19 mouse cellular contexts compared by ENCODE assay signal in genomic region chr3:33632928-33633514, GRCm38 (mm10).
DNase-seq lines count a peak whose midpoint lies in the region; ATAC-seq lines count a peak whose summit lies in the region.
"Had no signal": no experiment of that assay in that cellular context is flagged by ENCODE, and none has a peak within 500 bp of the region (broad histone marks: within the 10 kb centered on the region; RNA-seq: fewer than 3 reads in every experiment).

No protein-coding gene starts in this region.

- H3K9ac ChIP-seq in heart, embryonic 12.5 days = no peak overlapping the region
- no peak overlapping the region for H3K9ac ChIP-seq in intestine, embryonic 16.5 days (ENCODE audit: low read depth, low read length)
- H3K9ac ChIP-seq: embryonic facial prominence, embryonic 13.5 days; hindbrain, embryonic 15.5 days; liver, embryonic 12.5 days had no signal

- no peaks in the 10 kb centered on the region for H3K9me3 ChIP-seq in heart, embryonic 12.5 days (replicated peaks)
- H3K9me3 ChIP-seq in intestine, embryonic 16.5 days (ENCODE audit: control insufficient read depth, low read length) = no peaks in the 10 kb centered on the region
- H3K9me3 ChIP-seq: embryonic facial prominence, embryonic 13.5 days; forebrain, embryonic 10.5 days; hindbrain, embryonic 15.5 days; limb, embryonic 10.5 days; liver, embryonic 12.5 days had no signal

- no peak overlapping the region for H3K4me3 ChIP-seq in heart, embryonic 12.5 days
- no peak overlapping the region for H3K4me3 ChIP-seq in intestine, embryonic 16.5 days (ENCODE audit: low read length)
- H3K4me3 ChIP-seq: embryonic facial prominence, embryonic 13.5 days; forebrain, embryonic 10.5 days; hindbrain, embryonic 15.5 days; limb, embryonic 10.5 days; liver, embryonic 12.5 days had no signal

- DNase-seq in heart, adult 8-10 months (ENCODE audit: low spot score) = peak; percentile 34
- DNase-seq in lung, postnatal 10 days = peak; percentile 17
- DNase-seq in lung, postnatal 14 days = no peak
- peak; percentile 19 for DNase-seq in brain, adult 2 months (ENCODE audit: low read depth, low spot score)
- DNase-seq in heart, postnatal 4 days = peak; percentile 45
- DNase-seq: cerebellum, adult 11 months; kidney, adult 11 months; layer of hippocampus, postnatal 36 days; midbrain, embryonic 14.5 days; right cerebral cortex, postnatal 25 days; thymus, adult 18-20 months had no signal

- H3K36me3 ChIP-seq in heart, embryonic 12.5 days = no peaks in the 10 kb centered on the region
- H3K36me3 ChIP-seq in intestine, embryonic 16.5 days (ENCODE audit: control insufficient read depth, insufficient read depth, low read length) = no peaks in the 10 kb centered on the region
- H3K36me3 ChIP-seq: embryonic facial prominence, embryonic 13.5 days; forebrain, embryonic 10.5 days; hindbrain, embryonic 15.5 days; limb, embryonic 10.5 days; liver, embryonic 12.5 days had no signal

- H3K4me1 ChIP-seq in heart, embryonic 12.5 days (replicated peaks) = no peaks in the 10 kb centered on the region
- no peaks in the 10 kb centered on the region for H3K4me1 ChIP-seq in intestine, embryonic 16.5 days (ENCODE audit: control insufficient read depth, insufficient read depth, low read length)
- H3K4me1 ChIP-seq: embryonic facial prominence, embryonic 13.5 days; forebrain, embryonic 10.5 days; hindbrain, embryonic 15.5 days; limb, embryonic 10.5 days; liver, embryonic 12.5 days had no signal

- H3K27ac ChIP-seq in heart, embryonic 12.5 days (ENCODE audit: poor library complexity, severe bottlenecking) = no peak overlapping the region
- no peak overlapping the region for H3K27ac ChIP-seq in intestine, embryonic 16.5 days (ENCODE audit: low read length)
- H3K27ac ChIP-seq: embryonic facial prominence, embryonic 13.5 days; forebrain, embryonic 10.5 days; hindbrain, embryonic 15.5 days; limb, embryonic 10.5 days; liver, embryonic 12.5 days had no signal

- no peaks in the 10 kb centered on the region for H3K27me3 ChIP-seq in heart, embryonic 12.5 days (replicated peaks)
- H3K27me3 ChIP-seq in intestine, embryonic 16.5 days (replicated peaks; ENCODE audit: control insufficient read depth, insufficient read depth, low read length) = no peaks in the 10 kb centered on the region
- H3K27me3 ChIP-seq: embryonic facial prominence, embryonic 13.5 days; hindbrain, embryonic 15.5 days; liver, embryonic 12.5 days had no signal

- no peak for ATAC-seq in heart, embryonic 12.5 days (ENCODE audit: insufficient number of reproducible peaks, low FRiP score)
- no peak for ATAC-seq in intestine, embryonic 16.5 days
- ATAC-seq: activated CD4-positive, CD25-positive, alpha-beta regulatory T cell, adult 4 months; liver, embryonic 12.5 days had no signal

- 52% methylated on average over 2 of the region's 2 CpGs for WGBS in heart, embryonic 12.5 days
- WGBS in intestine, embryonic 16.5 days = 62% methylated on average over 2 of the region's 2 CpGs

- H3K4me2 ChIP-seq in heart, embryonic 12.5 days = no peak overlapping the region
- H3K4me2 ChIP-seq in intestine, embryonic 16.5 days (ENCODE audit: low read depth, low read length) = no peak overlapping the region
- H3K4me2 ChIP-seq: embryonic facial prominence, embryonic 13.5 days; hindbrain, embryonic 15.5 days; liver, embryonic 12.5 days had no signal
